Mouse (Mus musculus) 416B (cell line): ENCODE data around the gene Coa5.

Experiments used
- DNase-seq: peaks from one replicate; pipeline ENCODE4 v3.0.0; 2011; ENCODE audit warnings: low read depth

The Coa5 gene

DNA sequence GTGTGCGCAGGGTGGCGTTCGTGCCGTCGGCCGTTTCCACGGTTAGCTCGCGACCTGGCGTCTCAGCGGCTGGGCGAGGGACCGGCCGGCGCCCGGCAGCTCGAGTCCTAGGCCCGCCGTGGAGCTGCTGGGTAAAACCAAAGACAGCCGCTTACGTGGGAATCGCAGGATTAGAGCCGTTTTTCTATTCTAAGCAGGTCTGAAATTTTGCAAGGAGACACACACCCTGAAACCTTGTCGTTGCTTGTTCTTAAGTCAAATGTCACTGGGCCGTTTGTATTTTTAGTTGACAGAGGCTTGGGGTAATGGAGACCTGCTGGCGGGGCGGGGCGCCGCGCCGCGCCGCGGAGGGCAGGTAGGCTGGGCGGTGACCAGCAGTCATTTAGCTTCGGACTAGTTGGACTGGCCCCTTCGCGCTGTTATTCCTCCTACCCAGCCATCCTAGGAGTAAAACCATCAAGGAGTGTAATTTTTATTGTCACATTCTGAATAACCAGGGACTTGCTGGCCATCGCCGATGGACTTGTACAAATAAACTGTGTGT is 466 bp upstream of the Coa5 start:
- no peak for DNase-seq

DNA sequence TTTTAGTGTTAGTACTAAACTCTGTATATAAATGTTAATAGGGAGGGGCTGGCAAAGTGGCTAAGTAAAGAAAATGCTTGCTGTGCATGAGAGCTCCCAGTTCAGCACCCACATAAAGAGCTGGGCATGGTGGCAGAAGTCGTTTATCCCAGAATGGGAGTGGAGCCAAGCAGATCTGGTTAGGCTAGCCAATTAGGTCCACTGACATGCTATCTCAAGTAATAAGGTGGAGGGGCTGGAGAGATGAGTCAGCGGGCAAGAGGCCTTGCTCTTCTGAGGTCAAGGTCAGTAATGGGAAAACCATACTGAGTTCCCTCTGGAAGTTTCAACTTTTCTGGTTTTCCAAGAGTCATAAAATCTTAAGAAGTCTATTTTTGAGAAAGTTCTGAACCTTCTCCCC is 992 bp downstream of the Coa5 start:
- peak; percentile 51 for DNase-seq

DNA sequence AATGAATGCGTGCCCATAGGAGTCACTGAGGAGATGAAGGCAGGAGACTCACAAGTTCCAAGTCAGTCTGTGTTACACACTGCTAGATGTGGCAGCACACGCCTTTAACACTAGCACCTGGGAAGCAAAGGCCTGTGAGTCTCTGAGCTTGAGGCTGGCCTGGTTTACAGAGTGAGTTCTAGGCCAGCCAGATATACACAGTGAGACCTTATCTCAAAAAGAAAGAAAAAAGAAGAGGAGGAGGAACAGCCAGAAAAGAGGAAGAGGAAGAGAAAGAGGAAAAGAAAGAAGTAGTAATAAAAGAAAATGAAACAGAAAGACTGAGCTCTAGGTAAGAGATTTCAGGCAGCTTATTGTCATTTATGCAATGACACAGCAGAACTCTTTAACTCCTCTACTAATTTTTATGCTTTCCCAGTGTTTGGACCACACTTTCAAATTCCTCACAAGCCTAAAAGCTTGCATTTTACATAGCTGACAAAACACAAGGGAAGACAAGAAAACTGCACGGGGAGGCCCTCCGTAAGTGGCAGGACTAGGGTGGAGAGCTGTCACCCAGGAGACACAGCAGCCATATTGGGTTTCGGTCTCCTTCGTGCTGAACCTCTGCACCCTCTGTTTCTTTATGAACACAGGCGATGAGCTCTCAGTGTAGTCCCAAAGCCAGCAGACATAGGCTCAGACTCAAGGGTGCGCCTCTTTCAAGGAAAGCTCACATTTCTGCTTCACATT is 2.6 kb downstream of the Coa5 start:
- DNase-seq, result no peak

DNA sequence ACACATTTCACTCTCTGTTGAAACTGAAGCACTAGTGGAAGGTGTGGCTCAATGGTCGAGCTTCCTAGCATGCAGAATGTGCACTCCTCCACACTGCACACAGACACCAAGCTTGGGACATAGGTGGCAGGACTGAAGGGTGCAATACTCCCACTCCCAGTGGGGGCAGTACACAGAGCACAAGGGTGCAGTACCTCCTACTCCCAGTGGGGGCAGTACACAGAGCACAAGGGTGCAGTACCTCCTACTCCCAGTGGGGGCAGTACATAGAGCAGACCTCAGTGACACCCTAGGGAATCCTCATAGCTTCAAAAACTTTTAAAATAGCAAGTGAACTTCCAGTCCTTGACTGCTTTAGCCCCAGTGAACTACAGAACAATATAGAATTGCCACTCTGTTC is 10.5 kb downstream of the Coa5 start:
- DNase-seq, result peak; percentile 47

DNA sequence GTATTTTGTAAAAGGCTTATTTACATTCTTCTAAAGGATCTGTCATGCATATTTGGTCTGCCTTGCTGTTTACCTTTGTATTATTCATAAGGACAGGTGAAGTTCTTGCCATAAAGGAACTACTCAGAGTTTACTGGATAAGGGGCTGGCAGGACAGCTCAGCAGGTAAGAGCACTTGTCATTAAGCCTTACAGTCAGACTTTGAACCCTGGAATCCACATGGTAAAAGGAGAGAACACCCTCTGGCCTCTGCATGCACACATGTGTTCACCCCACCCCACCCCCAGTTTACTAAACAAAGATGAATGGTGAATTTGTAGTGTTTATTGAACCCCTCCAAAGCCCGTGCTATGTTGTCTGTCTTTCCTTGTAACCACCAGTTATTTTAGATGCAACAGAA is 14.5 kb downstream of the Coa5 start:
- DNase-seq, result no peak

DNA sequence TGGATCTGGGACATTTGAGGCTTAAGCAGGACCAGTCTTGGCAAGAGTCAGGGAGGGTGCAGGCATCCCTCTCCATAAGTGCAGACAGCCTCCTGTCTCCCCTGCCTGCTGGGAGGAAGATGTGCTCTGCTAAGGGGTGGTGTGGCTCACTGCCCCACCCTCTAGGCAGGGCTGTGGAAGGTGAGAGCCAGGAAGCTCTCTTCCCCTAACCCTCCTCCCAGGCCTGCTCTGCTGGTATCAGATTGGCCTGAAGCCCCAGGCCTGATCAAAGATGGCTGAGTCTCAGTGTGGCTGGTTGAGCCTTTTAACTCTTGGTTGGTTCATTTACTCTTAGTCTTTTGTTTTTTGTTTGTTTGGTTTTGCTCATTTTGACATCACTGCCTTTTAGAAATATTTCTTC is 20.3 kb downstream of the Coa5 start:
- DNase-seq, result no peak

DNA sequence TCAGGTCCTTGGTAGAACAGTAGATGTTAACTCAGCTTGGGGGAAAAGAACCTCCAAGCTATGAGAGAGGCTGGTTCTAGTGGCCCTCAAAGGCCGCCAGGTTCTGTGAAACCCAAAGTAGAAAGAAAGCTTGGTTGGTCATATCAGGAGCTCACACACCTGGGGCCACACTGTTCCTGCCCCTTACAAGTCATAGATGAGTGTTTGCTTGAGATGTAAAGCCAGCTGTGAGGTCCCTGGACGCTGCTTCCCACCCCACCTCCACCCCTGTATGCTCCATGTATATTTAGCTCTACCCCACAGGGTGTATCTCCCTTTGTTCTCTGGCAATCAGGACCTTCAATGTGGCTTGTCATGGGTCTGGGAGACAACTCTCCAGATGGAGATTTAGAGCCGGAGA is 21.2 kb downstream of the Coa5 start:
- DNase-seq, result no peak

DNA sequence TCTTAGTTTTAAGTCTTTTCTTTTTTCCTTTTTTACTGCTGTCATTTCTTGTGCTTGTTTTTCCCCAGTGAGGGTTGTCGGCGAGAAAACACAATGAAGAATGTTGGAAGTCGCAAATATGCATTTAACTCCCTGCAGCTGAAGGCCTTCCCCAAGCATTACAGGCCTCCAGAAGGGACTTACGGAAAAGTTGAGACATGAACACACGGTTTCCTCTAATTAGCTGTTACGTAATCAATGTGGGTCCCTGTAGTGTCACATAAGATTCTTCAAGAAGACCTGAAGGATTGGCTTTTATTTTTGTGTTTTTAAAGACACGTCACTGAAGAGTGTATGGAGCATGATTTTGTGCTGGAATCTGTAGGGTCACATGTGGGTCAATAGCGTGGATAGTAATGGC is 21.8 kb downstream of the Coa5 start:
- DNase-seq, result peak; percentile 73

DNA sequence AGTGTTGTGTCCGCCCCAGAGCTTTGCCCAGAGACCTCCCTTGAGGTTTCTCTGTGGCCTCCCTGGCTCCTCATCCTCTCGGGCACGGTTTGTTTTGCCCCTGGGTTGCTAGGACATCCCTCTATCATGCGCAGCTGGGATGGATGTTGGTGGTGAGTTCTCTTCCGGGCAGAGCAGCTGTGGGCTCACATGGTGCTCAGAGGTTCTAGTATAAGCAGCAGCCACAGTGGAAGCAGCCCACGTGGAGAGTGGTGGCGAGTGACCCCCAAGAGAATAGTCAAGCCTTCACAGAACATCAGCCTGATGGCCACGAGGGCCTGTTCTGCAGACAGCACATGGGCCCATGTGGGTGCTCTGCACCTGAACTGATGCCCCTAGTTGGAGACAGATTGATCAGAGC is 22.7 kb downstream of the Coa5 start:
- DNase-seq, result no peak

DNA sequence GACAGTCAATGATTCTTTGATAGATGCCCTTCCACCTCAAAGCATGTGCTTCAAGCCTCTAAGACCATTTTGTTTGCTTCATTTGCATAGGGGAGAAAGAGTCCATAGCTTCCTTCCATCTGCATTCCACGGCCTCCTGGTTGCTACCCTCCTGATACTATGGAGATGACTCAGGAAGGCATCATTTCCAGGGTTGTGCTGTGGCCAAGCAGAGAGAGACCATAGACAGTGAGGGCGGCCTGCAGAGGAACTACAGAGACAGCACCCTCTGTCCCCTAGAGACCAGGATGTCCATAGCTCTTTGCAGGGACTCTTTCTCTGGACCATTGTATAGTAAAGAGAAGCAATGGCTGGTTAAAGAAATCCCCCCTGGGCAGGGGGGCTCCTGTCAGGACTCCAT is 24.8 kb downstream of the Coa5 start:
- DNase-seq, result no peak

DNA sequence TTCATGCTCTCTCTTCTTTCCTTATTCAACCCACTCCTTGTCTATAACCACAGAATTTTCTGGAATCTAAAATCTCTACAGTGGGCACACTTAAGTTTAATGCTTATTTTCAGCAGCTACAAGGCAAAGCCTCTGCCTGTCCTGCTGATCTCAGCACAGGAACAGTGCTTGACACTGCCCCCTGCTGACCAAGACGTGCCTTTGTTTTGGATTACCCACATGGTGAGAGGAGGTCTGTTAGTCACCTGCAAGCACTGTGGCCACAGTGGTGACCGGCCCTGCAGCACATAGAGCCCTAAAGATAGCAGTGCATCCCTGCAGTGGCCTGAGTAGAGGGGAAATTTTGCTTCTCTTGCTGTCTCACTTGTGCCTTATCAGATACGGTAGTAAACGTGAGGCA is 28.2 kb downstream of the Coa5 start:
- peak; percentile 73 for DNase-seq

DNA sequence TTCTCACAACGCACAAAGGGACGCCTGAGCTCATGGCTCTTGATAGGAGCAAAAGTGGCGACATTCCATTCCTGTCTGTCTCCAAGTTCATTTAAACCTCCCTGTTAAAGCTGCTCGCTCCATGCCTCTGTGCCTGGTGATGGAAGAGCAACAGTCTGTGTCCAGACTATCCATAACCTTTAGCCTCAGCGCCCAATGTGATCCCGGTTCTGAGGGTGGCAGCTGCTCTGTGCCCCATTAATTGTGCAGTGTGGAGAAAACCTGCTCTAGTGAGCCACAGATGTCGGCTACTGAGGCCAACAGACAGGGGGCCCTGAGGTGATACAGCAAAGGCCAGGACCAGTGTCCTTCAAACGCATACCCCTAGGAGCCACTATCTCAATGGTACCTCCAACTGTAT is 30.2 kb downstream of the Coa5 start:
- no peak for DNase-seq

DNA sequence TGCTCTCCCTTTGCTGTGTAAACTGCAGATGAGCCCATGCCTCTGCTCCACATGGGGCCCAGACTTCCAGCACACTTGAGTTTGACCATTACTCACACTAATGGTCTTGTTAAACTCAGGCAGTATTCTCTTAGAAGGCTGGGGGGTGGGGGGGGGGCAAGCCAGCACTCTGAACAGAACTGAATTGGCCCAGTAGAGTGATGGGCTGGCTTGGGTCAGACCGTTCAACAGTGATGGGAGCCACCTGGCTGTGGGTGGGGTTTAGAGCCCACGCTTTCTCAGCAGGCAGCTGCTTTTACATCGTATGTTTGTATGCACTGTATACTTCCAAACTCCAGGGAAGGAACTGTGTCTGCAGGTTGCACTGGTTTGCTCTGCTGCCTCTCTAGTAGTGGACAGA is 30.9 kb downstream of the Coa5 start:
- no peak for DNase-seq

DNA sequence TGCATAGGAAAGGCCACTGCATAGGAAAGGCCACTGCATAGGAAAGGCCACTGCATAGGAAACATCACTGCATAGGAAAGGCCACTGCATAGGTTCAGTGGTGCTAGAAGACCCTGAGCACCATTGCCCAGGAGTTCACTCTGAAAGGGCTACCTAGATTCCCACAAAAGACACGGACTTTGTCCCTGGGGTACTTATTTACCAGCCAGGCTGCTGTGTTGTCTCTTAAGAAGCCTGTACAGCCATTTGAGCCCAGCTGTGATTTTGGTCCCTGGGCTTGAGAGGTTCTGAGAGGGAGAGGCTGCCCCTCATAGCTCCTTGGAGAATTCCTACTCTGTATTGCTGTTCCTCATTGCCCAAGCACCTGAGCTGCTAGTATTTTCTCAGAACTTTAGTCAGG is 33.4 kb downstream of the Coa5 start:
- no peak for DNase-seq

DNA sequence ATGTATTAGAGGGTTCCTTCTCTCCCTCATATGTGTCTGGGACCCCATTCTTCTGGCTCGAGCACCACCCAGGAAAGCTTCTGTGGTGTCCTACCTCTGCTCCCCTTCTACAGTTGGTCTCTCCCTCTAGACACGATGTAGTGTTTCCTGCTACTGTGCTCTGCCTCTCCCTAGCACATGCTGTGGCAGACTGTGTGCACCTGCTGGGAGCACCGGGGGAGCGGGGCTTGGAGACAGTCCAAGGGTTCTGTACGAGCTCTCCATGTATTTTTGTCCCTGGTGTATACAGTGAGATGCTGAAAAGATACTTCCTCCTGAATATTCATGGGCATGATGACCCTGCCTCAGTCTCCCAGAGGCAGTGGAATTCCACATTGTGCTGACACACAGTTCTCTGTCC is 36.7 kb downstream of the Coa5 start:
- DNase-seq, result no peak

DNA sequence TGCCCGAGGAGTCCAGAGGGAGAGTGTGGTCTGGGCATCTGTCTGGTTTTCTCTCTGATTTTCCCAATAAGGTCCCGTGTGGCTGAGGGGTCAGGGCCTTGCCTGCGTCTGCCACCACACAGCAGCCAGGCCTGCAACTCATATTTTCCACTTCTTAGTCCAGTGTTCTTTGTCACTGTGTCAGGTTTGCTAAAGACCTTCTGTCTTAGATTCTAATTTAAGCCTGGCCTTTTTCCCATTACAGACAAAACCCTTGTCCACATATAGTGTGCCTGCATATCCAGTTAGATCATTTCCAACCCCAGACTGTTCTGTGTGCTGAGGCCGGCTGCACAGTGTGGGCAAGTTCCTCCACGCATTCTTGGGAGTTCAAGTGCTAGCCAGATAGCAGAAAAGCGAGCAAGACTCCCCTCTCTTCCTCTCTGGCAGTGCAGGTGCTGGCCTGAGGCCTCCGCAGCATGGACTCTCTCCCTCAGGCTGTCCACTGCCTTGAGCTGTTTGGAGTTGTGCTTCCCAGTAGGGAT is 43.4 kb downstream of the Coa5 start:
- no peak for DNase-seq

DNA sequence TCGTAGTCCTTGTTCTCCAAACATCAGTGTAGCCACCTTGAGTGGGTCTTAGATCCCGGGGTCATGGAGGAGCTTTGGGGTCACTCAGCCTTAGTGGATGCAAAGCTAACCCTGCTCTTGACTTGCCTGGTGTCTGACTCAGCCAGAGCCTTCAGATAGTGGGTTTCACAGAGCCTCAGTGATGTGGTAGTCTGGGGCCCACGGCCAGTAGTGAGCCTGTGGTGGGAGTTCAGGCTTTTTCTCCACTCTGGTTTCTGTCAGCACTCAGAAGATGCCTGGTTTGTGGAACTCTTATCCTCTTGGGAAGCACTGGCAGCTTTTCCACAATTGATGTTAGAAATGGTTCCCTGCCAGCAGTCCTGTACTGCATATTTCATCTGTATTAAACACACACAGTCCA is 45.6 kb downstream of the Coa5 start:
- no peak for DNase-seq

DNA sequence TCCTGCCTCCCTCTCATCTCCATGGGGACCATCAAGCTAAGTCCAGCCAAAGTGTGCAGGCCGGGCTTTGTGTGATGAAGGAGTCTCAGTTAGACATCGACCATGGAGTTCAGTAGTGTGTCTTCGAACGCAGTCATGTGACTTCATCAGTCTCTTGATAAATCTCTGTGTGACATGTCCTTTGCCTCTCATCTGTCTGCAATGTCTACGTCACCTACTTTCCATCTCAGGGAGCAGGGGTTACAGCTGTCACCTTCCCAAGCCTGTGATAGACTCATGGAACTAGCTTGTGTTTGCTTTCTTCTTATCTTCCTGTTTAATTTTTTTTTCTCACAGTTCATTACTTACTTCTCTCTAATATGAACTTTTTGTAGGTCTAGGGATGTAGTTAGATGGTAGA is 49.0 kb downstream of the Coa5 start:
- DNase-seq, result no peak

DNA sequence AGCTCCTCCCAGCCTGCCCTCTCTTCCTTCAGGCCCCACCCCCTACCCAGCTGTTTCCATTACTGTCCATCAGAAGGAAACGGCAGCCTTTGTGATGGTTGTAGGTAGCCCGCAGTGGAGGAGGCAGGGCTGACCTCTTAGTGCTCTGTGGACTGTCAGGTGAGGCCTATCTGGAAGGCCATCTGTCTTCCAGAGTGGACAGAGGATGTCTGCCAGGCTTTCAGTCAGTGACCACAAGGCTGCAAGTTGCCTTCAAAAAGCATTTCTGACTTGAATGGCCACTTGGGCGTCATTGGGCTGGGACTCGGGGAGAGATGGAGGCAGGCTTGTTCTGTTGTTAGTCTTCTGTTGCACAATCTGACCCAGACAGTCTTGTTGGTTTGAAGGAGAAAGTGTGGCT is 50.4 kb downstream of the Coa5 start:
- DNase-seq, result peak; percentile 42

DNA sequence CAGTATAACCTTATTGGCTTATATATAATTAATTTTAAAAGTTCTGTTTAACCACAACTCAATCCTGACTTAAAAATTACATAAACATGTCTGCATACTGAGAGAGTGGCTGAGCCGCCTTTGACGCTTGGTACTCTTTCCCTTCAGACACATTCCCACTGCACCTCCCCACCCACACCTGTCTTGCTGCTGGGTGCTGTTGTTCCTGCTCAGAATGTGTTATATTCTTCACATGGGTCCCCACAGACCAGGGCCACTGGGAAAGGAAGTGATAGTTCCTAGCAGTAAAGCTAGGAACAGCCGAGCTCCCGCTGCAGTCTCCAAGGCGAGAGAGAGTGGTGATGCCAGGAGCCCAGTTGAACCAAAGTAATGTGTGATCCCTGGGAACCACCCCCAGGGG is 51.8 kb downstream of the Coa5 start:
- DNase-seq, result no peak

DNA sequence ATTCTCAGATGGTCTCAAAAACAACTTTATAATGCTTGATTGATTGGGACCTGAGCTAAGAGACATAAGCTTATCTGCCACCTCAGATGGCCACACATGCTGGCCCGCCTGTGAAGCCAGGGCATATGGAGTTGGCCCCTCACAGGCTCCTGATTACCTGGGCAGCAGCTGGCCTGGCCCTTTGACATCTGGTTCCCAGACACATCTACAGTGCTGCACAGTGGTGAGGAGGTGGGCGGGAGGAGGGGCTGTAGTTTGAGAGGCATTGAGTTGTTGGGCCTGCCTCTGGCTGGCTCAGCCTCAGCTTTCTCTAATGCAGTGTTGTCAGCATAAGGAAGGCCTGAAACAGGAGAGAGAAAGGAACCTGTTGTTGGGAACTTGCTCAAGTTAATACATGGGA is 53.2 kb downstream of the Coa5 start:
- DNase-seq, result no peak

DNA sequence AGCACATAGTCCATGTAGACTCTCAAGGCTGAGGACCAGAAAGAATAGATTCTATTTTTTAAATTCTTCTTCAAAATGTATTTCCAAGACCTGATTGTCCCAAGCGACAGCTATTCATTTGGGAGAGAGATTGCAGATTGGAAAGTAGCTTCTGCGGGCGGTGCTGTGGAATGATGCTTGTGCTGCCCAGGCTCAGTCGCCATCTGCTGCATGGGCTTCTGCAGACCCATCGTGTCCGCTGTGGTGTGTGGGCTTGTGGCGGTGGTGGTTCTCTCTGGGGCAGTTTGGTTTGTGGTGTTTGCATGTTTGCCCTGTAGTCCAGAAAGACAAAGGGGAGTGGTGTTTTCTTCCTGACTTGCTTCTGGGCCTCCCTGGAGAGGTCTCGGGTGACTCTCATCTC is 53.7 kb downstream of the Coa5 start:
- DNase-seq, result no peak

DNA sequence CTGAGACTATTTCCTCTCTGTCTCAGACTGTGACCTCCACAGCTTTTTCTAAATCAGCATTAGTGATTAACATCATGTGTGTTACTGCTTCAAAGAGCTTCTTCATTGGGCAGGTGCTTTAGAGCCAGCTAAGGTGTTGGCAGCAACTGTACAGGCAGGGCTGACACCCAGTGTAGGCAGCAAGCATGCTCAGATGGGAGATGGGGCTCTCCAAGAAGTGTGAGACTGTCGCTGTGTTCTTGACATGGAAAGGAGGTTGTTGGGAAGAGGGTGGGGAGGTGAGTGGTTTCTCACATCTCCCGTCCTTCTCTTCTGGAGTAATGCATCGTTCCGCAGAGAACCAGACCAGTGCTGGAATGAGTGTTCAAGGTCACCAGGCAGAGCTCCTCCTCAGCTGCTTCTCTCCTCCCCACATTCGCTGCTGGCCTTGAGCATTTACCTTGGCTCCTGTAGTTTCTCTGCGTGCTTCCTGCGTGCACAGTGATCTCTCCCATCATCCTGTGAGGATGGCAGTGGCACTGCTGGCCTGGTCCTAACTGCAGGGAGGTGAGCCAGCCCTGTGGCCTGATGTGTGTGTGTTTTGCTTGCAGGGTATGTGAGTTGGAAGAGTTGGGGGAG is 61.0 kb downstream of the Coa5 start:
- DNase-seq, result no peak

DNA sequence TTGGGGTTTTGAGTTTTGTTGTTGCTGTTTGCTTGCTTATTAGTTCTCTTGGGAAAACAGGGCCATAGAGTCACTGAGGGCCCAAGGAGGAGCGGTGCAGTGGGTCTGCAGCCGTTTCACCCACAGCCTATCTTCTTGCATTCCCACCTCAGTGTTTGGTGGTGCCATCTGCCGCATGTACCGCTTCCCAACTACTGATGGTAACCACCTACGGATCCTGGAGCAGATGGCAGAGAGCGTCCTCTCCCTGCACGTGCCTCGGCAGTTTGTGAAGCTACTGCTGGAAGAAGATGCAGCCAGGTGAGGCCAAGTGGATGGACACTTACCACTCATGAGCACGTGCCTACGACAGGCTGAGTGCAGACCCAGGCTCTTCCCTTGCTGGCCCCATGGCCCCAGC is 61.8 kb downstream of the Coa5 start:
- DNase-seq, result no peak
